Mouse (Mus musculus) liver, postnatal 0 days (tissue): ENCODE results near the gene Nubpl. TPM values are rescaled to one million over a fixed set of nuclear protein-coding genes. Genes with fewer than 3 reads are reported as not detected.

Experiments used
- ATAC-seq: fragments of 200-750 bp; cut with Nextera tagmentation; 2 replicates; pipeline ENCODE4 v1.8.0; 2017; ENCODE audit warnings: mild to moderate bottlenecking, moderate library complexity
- DNase-seq: peaks from one replicate; pipeline ENCODE4 v3.0.0-alpha.2; 2016
- H3K27ac ChIP-seq: fragments of 300-500 bp; sonication (generic); 2 replicates; pipeline ENCODE4 v1.5.1; 2014; ENCODE audit warnings: antibody characterized with exemption, moderate library complexity, mild to moderate bottlenecking, low read depth
- H3K27me3 ChIP-seq: fragments of 300-500 bp; sonication (generic); 2 replicates; pipeline ENCODE4 v1.6.1; 2014; ENCODE audit warnings: low read length, control low read depth, mixed read lengths; ENCODE audit not compliant: insufficient read depth
- H3K36me3 ChIP-seq: fragments of 300-500 bp; sonication (generic); replicated peaks from 2 replicates; pipeline ENCODE4 v1.6.1; 2014; ENCODE audit warnings: mild to moderate bottlenecking, control low read depth, low read length, moderate library complexity, mixed read lengths; ENCODE audit not compliant: insufficient read depth
- H3K4me1 ChIP-seq: fragments of 300-500 bp; sonication (generic); 2 replicates; pipeline ENCODE4 v1.6.1; 2014; ENCODE audit warnings: antibody characterized with exemption, mild to moderate bottlenecking, control low read depth; ENCODE audit not compliant: insufficient read depth
- H3K4me2 ChIP-seq: fragments of 300-500 bp; sonication (generic); 2 replicates; pipeline ENCODE4 v1.6.1; 2014; ENCODE audit warnings: low read depth, mild to moderate bottlenecking, low read length, moderate library complexity, mixed read lengths
- H3K4me3 ChIP-seq: fragments of 300-500 bp; sonication (generic); 2 replicates; pipeline ENCODE4 v1.5.1; 2014; ENCODE audit warnings: low read depth, low read length
- H3K9ac ChIP-seq: fragments of 300-500 bp; sonication (generic); replicated peaks from 2 replicates; pipeline ENCODE4 v1.6.1; 2014; ENCODE audit warnings: mild to moderate bottlenecking, moderate library complexity
- H3K9me3 ChIP-seq: fragments of 300-500 bp; sonication (generic); 2 replicates; pipeline ENCODE4 v1.6.1; 2016; ENCODE audit warnings: mild to moderate bottlenecking, control low read depth, low read length, mixed read lengths
- CTCF ChIP-seq: sonication (generic); IDR thresholded peaks from 2 replicates; pipeline ENCODE4 v1.5.1; 2016; ENCODE audit warnings: antibody characterized with exemption, low read depth
- EP300 ChIP-seq: IDR thresholded peaks from 2 replicates; pipeline ENCODE4 v1.6.1; 2016; ENCODE audit warnings: antibody characterized with exemption, low read depth, mild to moderate bottlenecking
- WGBS: fragments of 180-500 bp; shearing (Covaris S2); extraction: QIAGEN DNeasy Blood & Tissue Kit; methylation state at CpG from one replicate; pipeline ENCODE4 v1.1.7; 2014; ENCODE audit not compliant: insufficient replicate concordance; 5-methylcytosine and 5-hydroxymethylcytosine counted together
- polyA plus RNA-seq: library from polyadenylated mRNA; unstranded; fragments of >200 nt; fragmentation: Nextera tagmentation; extraction: Ambion mirVana; gene quantifications from 2 replicates; pipeline ENCODE4 v1.2.1, GENCODE M21; 2015

Gene Nubpl
- polyA plus RNA-seq, 1 experiment from 2014 or later, result 6.9 TPM

DNA sequence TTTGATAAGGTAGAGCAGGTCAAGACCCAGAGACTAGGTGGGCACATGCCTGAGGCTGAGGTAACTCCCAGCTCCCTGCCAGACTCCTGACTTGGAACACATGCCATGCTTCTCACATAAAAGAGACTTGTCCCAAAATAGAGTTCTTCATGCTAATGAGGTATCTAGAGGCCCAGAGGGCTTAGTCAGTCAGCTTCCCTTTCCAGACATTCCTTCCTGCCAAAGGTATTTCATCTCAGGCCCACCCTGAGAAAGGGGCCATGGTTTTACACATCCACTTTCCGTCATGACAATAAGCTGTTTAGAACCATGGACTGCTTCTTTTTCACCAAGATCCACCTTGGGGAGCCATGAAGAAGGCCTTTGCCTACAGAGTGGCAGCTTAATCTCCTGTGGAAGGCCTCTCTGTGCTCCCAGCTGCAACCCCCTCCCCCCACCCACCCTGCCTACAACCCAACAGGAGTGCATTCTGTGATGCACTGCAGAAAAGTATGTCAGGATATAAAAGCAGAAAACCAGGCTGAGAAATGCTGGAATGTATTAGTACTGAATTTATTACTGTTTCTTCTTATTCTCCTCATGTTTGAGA, 88.8 kb downstream of the Nubpl start:
- WGBS, result 78% methylated on average over 1 of the region's 1 CpGs
- ATAC-seq, result no peak

GRCm38 (mm10) chr12:52186963-52187590, 89.5 kb downstream of the Nubpl start:
- WGBS, result 72% methylated on average over 5 of the region's 5 CpGs
- no peak overlapping the region for H3K4me2 ChIP-seq
- H3K27ac ChIP-seq, result no peak overlapping the region
- DNase-seq (no peak), ATAC-seq (no peak)
- no peaks in the 10 kb centered on the region for H3K27me3 ChIP-seq
- H3K4me3 ChIP-seq, result no peak overlapping the region
- TF ChIP-seq EP300 (no peak), CTCF (no peak)
- no peaks in the 10 kb centered on the region for H3K9me3 ChIP-seq
- no peaks in the 10 kb centered on the region for H3K36me3 ChIP-seq
- H3K9ac ChIP-seq, result no peak overlapping the region
- no peaks in the 10 kb centered on the region for H3K4me1 ChIP-seq

More for the DNA sequence above, 88.8 kb downstream of the Nubpl start:
- no peak overlapping the region for H3K27ac ChIP-seq
- no peaks in the 10 kb centered on the region for H3K36me3 ChIP-seq
- H3K4me1 ChIP-seq, result no peaks in the 10 kb centered on the region
- no peak overlapping the region for H3K4me2 ChIP-seq
- no peak for DNase-seq
- TF ChIP-seq CTCF (no peak), EP300 (no peak)
- no peaks in the 10 kb centered on the region for H3K9me3 ChIP-seq
- H3K4me3 ChIP-seq, result no peak overlapping the region
- H3K9ac ChIP-seq, result no peak overlapping the region
- H3K27me3 ChIP-seq, result no peaks in the 10 kb centered on the region

- ATAC-seq (no peak), DNase-seq (no peak)
- Histone ChIP-seq H3K9ac (no peak overlapping the region), H3K4me3 (no peak overlapping the region), H3K4me1 (no peaks in the 10 kb centered on the region), H3K36me3 (no peaks in the 10 kb centered on the region), H3K27me3 (no peaks in the 10 kb centered on the region), H3K27ac (no peak overlapping the region), H3K4me2 (no peak overlapping the region), H3K9me3 (no peaks in the 10 kb centered on the region)
- no peak for TF ChIP-seq CTCF
- TF ChIP-seq EP300, result no peak
- WGBS, result 74% methylated on average over 4 of the region's 4 CpGs
Measured at GRCm38 (mm10) chr12:52198471-52198870, 100.9 kb downstream of the Nubpl start.

GRCm38 (mm10) chr12:52209121-52209610, 111.6 kb downstream of the Nubpl start:
- Histone ChIP-seq H3K36me3 (no peaks in the 10 kb centered on the region), H3K4me1 (no peaks in the 10 kb centered on the region), H3K27me3 (no peaks in the 10 kb centered on the region), H3K27ac (no peak overlapping the region), H3K4me3 (no peak overlapping the region), H3K9ac (no peak overlapping the region), H3K9me3 (0 out of 2 replicates have a peak, but pooled peaks cover 2% of the 10 kb centered on the region), H3K4me2 (no peak overlapping the region)
- no peak for ATAC-seq
- TF ChIP-seq CTCF, result no peak
- TF ChIP-seq EP300, result no peak
- DNase-seq, result no peak
- 75% methylated on average over 3 of the region's 3 CpGs for WGBS

GRCm38 (mm10) chr12:52211144-52211543, 113.6 kb downstream of the Nubpl start:
- no peak for ATAC-seq
- H3K4me1 ChIP-seq, result no peaks in the 10 kb centered on the region
- H3K4me2 ChIP-seq, result no peak overlapping the region
- H3K27ac ChIP-seq, result no peak overlapping the region
- no peak overlapping the region for H3K9ac ChIP-seq
- no peak for TF ChIP-seq CTCF
- TF ChIP-seq EP300, result no peak
- 0 out of 2 replicates have a peak, but pooled peaks cover 2% of the 10 kb centered on the region for H3K9me3 ChIP-seq
- H3K4me3 ChIP-seq, result no peak overlapping the region
- DNase-seq, result no peak
- no peaks in the 10 kb centered on the region for H3K36me3 ChIP-seq
- no peaks in the 10 kb centered on the region for H3K27me3 ChIP-seq

DNA sequence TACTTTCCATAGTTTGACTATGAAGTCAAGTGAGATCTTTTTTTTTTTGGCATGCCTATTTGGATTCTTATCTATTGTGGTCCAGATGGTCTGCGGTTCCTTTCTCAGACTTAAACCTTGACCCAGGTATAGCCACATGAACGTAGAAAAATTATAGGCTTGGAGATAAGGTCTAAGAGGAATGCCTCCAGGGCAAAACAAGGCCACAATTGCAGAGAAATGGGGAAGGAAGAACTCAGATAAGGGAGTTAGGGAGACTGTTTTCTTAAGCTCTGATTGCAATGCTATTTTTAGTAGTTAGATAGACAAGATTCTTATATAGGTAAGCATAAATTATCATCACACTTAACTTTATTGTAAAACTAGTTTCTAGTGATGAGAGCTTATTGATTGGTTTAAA, 117.3 kb downstream of the Nubpl start:
- Histone ChIP-seq H3K36me3 (no peaks in the 10 kb centered on the region), H3K27ac (no peak overlapping the region), H3K4me1 (no peaks in the 10 kb centered on the region), H3K9me3 (0 out of 2 replicates have a peak, but pooled peaks cover 2% of the 10 kb centered on the region), H3K9ac (no peak overlapping the region), H3K4me2 (no peak overlapping the region), H3K4me3 (no peak overlapping the region), H3K27me3 (no peaks in the 10 kb centered on the region)
- ATAC-seq, result no peak
- 39% methylated on average over 2 of the region's 2 CpGs for WGBS
- no peak for DNase-seq
- TF ChIP-seq EP300 (no peak), CTCF (no peak)
